Mouse (Mus musculus) naive thymus-derived CD4-positive, alpha-beta T cell, adult 5 months (primary cell): ENCODE measurements around the gene Gm20822. TPM values are rescaled to one million over a fixed set of nuclear protein-coding genes. Genes with fewer than 3 reads are reported as not detected.

Experiments
- polyA plus RNA-seq: library from polyadenylated mRNA; unstranded; fragments of 100-300 nt; shearing (Covaris generic); gene quantifications from one replicate; pipeline ENCODE4 v1.2.1, GENCODE M21; 2017

Gene Gm20822
- polyA plus RNA-seq: not detected

GRCm38 (mm10) chrY:15884671-15885070, at the start of gene Gm20822:
TSS of gene Gm20822 (minus strand) at chrY:15884771.

